Mouse (Mus musculus) v-Abl transformed pro-B cells (cell line): ENCODE measurements around the gene Zfp866.

Experiments used
- in situ Hi-C, 2 experiments: fragments of 400-800 bp; cut with MboI; formaldehyde crosslinking; loops; one replicate each; pipeline ENCODE4 v1.15.1; 2025; ENCODE audit not compliant: unreplicated experiment in 2 of 2

Gene Zfp866

GRCm38 (mm10) chr8:69790773-69791367 lies at the start of gene Zfp866, which contains the start of gene Atp13a1:
Gene Zfp866 (minus strand): TSS chr8:69791178.
Gene Atp13a1 (plus strand): TSS chr8:69791163.
- in situ Hi-C loops: no loop called here

GRCm38 (mm10) chr8:69837057-69837682 lies 46.2 kb upstream of the Zfp866 start:
- in situ Hi-C loops: no loop called here

- in situ Hi-C loops: no loop called here
These were observed 41.4 kb upstream of the Zfp866 start, which contains the start of gene Pbx4 for GRCm38 (mm10) chr8:69832298-69832853. Gene Pbx4 (plus strand): TSS chr8:69832491.

- in situ Hi-C loops: no loop called here
These were observed 35.4 kb upstream of the Zfp866 start for GRCm38 (mm10) chr8:69826371-69826770.

- in situ Hi-C loops: no loop called here
These were observed 31.6 kb upstream of the Zfp866 start, which contains the start of gene Lpar2 for GRCm38 (mm10) chr8:69822386-69823191. Gene Lpar2 (plus strand): TSS chr8:69822429.

- in situ Hi-C loops: no loop called here
These were observed 31.0 kb upstream of the Zfp866 start for GRCm38 (mm10) chr8:69821971-69822385.

- in situ Hi-C loops: no loop called here
These were observed 29.5 kb upstream of the Zfp866 start for GRCm38 (mm10) chr8:69820466-69820865.

- in situ Hi-C loops: no loop called here
These were observed 24.4 kb upstream of the Zfp866 start for GRCm38 (mm10) chr8:69815396-69815795.

- in situ Hi-C loops: no loop called here
These were observed 23.9 kb upstream of the Zfp866 start for GRCm38 (mm10) chr8:69814881-69815280.

GRCm38 (mm10) chr8:69809820-69810219 lies 18.8 kb upstream of the Zfp866 start:
- in situ Hi-C loops: no loop called here

- in situ Hi-C loops: no loop called here
These were observed 18.0 kb upstream of the Zfp866 start for GRCm38 (mm10) chr8:69808864-69809403.

- in situ Hi-C loops: no loop called here
These were observed 17.3 kb upstream of the Zfp866 start, which contains the start of gene Gmip for GRCm38 (mm10) chr8:69808094-69808863. Gene Gmip (plus strand): TSS chr8:69808679.

GRCm38 (mm10) chr8:69807236-69807635 lies 16.3 kb upstream of the Zfp866 start:
- in situ Hi-C loops: no loop called here

GRCm38 (mm10) chr8:69805491-69805890 lies 14.5 kb upstream of the Zfp866 start:
- in situ Hi-C loops: no loop called here

- in situ Hi-C loops: no loop called here
These were observed 14.1 kb upstream of the Zfp866 start for GRCm38 (mm10) chr8:69805086-69805485.

- in situ Hi-C loops: no loop called here
These were observed 13.6 kb upstream of the Zfp866 start for GRCm38 (mm10) chr8:69804537-69804936.

- in situ Hi-C loops: no loop called here
These were observed 12.4 kb upstream of the Zfp866 start for GRCm38 (mm10) chr8:69803366-69803765.

GRCm38 (mm10) chr8:69802216-69802615 lies 11.2 kb upstream of the Zfp866 start:
- in situ Hi-C loops: no loop called here

- in situ Hi-C loops: no loop called here
These were observed 10.8 kb upstream of the Zfp866 start for GRCm38 (mm10) chr8:69801796-69802195.

GRCm38 (mm10) chr8:69799946-69800345 lies 9.0 kb upstream of the Zfp866 start:
- in situ Hi-C loops: no loop called here
